Mouse (Mus musculus): Measurements from ENCODE around the gene Daam2.

Daam2 gene

GRCm38 (mm10) chr17:49563830-49564470 lies at the start of gene Daam2:
Gene Daam2, minus strand, starts transcription at chr17:49564343.
- in situ Hi-C loops (cut with MboI, MseI), result no loop called here

DNA sequence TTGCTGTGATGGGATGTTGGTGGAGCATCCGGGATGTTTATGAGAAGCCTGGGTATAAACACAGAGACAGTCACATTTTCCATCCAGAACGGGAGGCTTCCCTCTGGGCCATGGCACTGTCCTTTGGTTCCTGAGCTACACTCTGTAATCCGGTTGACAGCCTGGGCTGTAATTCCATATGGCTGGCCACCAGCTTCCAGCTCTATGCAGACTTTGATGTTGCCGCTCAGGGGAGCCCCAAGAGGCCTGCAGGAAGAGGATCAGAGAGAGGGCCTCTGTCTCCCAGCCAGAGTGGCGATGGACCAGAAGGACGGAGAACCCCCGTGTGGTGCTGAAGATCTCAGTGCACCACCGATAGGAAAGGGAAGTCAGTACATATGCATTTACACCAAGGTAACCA lies 46.2 kb upstream of the Daam2 start:
- in situ Hi-C loops (cut with MboI, MseI), result no loop called here

GRCm38 (mm10) chr17:49607351-49608027 lies 43.3 kb upstream of the Daam2 start:
- in situ Hi-C loops (cut with MboI, MseI), result no loop called here

- in situ Hi-C loops (cut with MboI, MseI), result no loop called here
These were observed 41.3 kb upstream of the Daam2 start for GRCm38 (mm10) chr17:49605397-49605796.

GRCm38 (mm10) chr17:49590051-49590450 lies 25.9 kb upstream of the Daam2 start:
- in situ Hi-C loops (cut with MboI, MseI), result no loop called here

- in situ Hi-C loops (cut with MboI, MseI), result no loop called here
These were observed 18.3 kb upstream of the Daam2 start for GRCm38 (mm10) chr17:49582471-49582870.

- in situ Hi-C loops (cut with MboI, MseI), result no loop called here
These were observed 13.2 kb upstream of the Daam2 start for GRCm38 (mm10) chr17:49577321-49577720.

DNA sequence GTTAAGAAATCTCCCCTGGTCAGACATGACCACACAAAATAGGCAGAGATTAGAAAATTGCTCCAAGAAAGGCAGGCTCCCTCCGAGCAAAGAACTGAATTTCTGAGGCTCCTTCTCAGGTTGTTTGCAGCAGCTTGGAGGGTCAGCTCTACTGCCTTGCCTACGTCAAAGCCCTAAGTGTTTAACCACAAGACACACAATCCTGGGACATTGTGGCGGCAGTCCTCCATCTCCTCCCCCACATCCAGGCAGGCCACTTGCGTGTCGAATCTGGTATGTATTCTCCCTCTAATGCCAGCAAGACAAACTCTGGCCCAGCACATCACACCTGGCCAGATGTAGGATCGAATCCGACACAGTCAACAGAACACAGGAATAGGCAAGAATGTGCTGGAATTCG lies 4.6 kb upstream of the Daam2 start:
- in situ Hi-C loops (cut with MboI, MseI), result no loop called here

DNA sequence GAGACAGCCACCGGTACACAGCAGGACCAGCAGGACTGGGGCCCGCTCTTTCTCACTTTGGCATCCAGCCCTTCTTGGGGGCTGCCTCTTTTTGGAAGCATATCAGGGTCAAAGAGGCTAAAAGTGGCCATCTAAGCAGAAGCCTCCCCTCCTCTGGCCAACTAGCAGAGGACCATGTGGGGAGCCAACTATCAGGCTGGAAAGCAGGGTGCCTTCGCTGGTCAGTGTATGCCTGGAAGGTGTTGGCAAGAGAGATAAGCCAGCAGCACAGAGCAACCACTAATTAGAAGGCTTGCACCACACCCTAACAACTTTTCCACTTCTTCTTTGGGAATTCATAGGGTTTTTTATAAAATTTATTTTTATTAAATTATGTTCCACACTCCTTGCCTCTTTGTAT lies 346 bp upstream of the Daam2 start:
- in situ Hi-C loops (cut with MboI, MseI), result no loop called here

- in situ Hi-C loops (cut with MboI, MseI), result no loop called here
These were observed 745 bp downstream of the Daam2 start for GRCm38 (mm10) chr17:49563416-49563780.

DNA sequence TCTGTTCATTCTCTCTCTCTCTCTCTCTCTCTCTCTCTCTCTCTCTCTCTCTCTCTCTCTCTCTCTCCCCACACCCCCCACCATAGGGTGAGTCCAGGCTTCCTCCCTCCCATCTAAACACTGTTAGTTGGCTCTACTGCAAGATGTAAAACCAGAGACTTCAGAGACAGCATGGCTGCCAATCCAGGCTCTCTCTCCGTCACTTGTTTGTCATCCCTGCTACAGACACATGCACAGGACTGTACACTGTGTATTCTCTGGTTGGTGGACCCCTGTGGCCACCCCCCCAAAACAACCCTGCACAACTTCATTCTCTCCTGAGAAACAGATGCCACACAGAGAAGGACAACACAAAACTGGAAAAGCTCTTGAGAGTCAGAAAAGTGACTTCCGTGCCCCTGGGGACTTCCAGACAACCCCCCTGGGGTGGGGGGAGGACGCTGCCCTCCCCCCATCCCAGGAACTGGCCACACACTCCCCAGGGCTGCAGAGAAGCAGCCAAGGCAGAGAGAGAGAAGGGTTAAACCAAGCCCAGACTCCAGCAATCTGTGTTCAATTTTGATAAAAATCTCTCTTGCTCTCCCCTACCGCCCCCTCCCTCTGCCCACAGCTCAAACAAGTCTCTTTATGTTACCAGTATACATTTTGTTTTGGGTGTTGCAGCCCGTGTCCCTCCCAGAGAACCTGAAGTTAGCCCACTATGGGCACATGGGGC lies 1.3 kb downstream of the Daam2 start:
- in situ Hi-C loops (cut with MboI, MseI), result no loop called here

- in situ Hi-C loops (cut with MboI, MseI), result no loop called here
These were observed 2.2 kb downstream of the Daam2 start for GRCm38 (mm10) chr17:49561985-49562384.

DNA sequence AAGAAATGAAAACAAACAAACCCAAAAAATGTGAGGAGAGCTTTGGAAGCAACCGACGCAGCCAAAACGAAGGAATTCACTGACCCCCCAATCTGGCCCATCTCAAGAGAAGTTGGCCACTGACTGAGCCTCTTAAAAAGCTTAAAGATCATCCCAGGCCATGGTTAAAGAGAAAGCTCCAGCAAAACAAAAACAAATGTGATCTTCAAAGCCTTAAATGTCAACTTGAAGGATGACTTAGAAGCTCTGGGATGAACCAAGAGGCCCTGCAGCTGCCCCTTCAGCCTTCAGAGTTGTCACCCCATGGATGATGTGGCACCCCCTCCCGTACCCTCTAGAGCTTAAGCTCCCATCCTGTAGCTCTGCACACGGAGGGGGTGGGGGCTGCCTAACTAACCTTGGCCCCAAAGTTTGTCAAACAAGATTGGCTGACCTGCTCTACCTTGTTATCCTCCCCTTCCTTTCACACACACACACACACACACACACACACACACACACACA lies 4.3 kb downstream of the Daam2 start:
- in situ Hi-C loops (cut with MboI, MseI), result no loop called here

- in situ Hi-C loops (cut with MboI, MseI), result no loop called here
These were observed 8.0 kb downstream of the Daam2 start for GRCm38 (mm10) chr17:49556169-49556568.

GRCm38 (mm10) chr17:49551991-49552390 lies 12.2 kb downstream of the Daam2 start:
- in situ Hi-C loops (cut with MboI, MseI), result no loop called here

GRCm38 (mm10) chr17:49551465-49551864 lies 12.7 kb downstream of the Daam2 start:
- in situ Hi-C loops (cut with MboI, MseI), result no loop called here

DNA sequence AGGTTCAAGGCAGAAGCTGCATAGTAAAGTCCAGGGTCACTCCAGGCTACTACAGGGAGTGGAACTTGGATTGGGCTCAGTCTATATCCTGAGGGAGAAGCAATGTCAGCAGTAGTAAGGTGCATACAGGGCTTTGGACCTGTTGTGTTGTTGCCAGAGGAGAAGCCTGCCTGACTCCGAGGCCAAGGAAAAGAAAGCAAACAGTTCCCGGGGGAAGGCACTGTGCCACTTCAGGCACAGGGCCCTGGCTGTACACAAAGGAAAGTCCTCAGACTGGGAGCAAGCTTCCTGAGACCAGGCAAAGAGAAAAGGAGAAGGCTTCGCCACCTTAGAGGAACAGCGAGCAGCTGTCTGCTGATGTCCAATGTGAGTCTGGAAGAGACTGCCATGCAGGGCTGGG lies 18.1 kb downstream of the Daam2 start:
- in situ Hi-C loops (cut with MboI, MseI), result no loop called here

DNA sequence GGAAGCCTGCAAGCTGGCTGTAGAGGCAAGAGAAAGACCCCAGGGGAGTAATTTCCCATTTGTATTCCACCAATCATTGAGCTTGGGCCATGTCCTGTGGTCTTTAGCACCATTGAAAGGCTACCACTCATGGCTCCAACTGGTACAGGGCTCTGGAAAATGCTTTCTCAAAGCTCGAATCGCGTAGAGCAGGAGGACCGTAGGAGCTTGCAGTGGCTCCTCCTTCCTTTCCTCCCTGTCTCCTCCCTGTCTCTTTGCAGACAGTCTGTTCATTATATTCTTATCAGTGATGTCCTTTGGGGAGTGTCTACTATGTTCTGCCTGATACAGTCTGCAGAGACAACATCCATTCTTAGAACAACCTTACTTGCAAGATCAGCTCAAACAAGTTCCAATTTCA lies 18.7 kb downstream of the Daam2 start:
- in situ Hi-C loops (cut with MboI, MseI), result no loop called here

DNA sequence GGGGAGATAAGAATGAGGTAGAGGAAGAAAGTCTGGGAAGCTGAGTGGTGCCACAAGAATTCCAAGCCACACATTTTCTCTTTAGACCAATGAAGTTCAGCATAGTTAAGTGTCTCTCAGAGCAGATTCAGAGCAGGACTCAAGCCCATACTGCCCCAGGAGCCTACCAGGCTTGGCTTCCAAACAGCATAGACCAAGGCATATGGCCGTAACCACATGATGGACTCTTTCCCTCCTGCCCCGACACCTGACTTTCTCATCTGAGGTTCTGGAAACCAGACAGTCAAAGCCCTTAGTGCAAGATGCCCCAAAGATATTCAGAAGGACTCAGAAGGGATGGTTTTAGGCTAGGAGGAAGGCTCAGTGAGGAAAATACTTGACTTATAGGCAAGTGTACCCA lies 19.6 kb downstream of the Daam2 start:
- in situ Hi-C loops (cut with MboI, MseI), result no loop called here

DNA sequence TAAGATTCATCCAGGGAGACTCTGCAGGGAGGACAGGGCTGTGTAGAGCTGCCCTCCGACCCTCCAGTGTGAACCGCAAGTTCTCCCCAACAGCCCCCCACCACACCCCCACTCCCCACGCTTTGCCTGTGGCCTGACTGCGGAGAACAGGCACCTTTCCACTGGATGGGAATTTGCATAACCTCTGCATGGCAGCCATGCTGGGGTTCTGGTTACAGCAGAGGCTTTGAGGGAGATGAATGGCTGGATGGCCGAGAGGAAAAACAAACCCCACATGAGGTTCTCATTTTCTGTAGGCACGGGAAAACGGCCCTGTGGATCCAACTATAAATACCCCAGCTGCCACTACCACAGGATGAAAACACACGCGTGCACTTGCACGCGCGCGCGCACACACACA lies 23.4 kb downstream of the Daam2 start:
- in situ Hi-C loops (cut with MboI, MseI), result no loop called here

DNA sequence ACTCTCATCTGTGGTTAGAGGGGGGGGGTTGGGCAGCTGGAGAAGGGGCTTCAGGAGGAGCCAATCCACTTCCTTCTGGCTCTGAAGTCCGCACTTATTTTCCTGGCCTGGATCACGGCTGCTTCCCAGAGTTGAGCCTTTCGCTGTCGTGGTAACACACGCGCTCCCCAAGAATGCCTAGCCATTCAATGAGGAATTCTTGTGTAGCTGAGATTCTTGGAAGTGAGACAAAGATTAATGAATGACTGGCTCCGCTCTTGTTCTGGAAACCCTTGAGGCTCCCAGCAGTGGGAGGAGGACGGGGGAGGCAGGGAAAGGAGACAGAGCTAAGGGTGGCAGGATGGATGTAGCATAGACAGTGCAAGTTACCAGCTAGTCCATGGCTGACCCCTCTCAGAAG lies 24.9 kb downstream of the Daam2 start:
- in situ Hi-C loops (cut with MboI, MseI), result no loop called here

DNA sequence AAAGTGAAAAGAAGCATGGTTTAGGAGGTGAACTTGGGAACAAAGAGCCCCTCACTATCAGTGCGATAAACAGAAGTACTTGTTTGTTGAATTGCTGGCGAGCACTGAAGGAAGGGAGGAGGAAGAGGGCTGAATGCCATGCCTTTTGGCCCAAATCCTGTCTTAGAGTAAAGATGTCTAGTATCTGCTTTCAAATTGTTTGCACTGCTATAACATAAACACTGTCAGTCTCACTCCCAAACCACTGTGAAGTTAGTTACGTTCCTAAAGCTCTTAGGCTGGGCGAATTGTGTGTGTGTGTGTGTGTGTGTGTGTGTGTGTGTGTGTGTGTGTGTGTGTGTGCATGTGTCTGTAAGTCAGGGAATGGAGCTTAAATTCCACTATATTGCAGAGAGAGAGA lies 28.6 kb downstream of the Daam2 start:
- in situ Hi-C loops (cut with MboI, MseI), result no loop called here

DNA sequence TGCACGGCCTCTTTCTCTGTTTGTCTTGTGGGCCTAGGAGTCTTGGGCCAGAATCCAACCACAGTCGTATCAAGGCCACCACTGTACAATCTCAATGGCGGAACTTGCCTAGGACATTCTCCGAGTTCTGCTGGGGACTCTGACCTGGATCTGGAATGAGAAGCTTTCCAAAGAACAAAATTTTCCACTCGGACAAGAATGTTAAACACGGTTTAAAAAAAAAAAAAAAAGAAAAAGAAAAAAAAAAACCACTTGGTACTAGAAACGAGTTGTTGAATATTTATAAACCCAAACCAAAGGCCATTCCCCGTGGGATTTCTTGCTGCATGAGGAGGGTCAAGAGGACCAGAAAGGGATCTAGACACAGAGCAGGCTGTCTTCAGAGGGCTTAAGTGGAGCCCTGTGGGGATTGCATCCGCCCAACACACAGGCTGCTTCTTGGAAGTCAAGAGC lies 29.9 kb downstream of the Daam2 start:
- in situ Hi-C loops (cut with MboI, MseI), result no loop called here

Measured in T-helper 1 cell (primary cell).